Mouse (Mus musculus): ENCODE data around the gene Lrrc45. TPM values are rescaled to one million over a fixed set of nuclear protein-coding genes. Genes with fewer than 3 reads are reported as not detected.
A peak's percentile ranks its signal among the peaks of the same experiment; 100 is the strongest.

The Lrrc45 gene
- polyA plus RNA-seq, 1 experiment from 2014 or later = 50.6 TPM

DNA sequence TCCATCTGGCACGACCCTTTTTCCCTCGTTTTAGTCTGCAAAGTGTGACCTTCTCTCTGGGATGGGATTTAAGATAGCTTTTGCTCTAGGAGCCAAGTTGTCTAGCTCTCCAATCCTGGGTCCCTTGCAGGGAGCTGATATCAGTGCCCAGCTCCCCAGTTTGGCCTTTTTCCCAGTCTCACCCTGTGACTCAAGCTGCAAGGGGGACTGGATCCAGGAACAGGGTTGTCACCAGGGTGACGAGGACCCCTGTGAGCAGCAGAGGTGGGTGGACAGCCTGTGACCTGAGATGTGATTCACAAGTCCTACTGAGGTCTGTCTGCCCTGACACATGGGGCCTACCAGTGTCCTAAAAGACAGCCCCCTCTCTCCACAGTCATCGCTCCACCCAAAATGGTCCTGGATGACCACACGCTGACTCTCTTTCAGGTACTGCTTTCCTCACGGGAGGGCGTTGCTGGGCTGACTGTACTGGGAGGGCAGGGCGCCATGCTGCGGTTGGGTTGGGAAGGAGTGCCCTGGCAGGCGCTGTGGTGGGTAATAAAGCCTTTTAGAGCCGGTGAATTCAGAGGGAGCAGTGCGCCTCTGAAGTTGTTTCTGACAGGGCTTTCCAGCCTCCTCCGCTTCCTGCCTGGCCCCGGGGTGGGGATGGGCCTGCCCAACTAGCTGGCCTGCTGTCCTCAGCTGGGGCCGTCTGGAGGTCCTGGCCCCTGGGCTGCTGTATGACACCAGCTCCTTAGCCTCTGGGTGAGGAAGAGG, 9.8 kb upstream of the Lrrc45 start:
- CTCF ChIA-PET = interaction anchor here (3.3 kb wide), 1 partner anchor 73 kb away, joined by 9 read pairs; no protein-coding TSS in a partner anchor
- DNase-seq (ENCODE audit: low read depth, low spot score) (no peak), ATAC-seq (no peak)
- in situ Hi-C loops (cut with MboI; ENCODE audit: low pct_unique_long_range_greater_than_20kb) = no loop called here
- POLR2A ChIA-PET = interaction anchor here (0.8 kb wide), 1 partner anchor 8 kb away, joined by 3 read pairs; no protein-coding TSS in a partner anchor
- no peaks in the 10 kb centered on the region for H3K27me3 ChIP-seq
- TF ChIP-seq CTCF (IDR thresholded peaks at IDR 0.05) = no peak

DNA sequence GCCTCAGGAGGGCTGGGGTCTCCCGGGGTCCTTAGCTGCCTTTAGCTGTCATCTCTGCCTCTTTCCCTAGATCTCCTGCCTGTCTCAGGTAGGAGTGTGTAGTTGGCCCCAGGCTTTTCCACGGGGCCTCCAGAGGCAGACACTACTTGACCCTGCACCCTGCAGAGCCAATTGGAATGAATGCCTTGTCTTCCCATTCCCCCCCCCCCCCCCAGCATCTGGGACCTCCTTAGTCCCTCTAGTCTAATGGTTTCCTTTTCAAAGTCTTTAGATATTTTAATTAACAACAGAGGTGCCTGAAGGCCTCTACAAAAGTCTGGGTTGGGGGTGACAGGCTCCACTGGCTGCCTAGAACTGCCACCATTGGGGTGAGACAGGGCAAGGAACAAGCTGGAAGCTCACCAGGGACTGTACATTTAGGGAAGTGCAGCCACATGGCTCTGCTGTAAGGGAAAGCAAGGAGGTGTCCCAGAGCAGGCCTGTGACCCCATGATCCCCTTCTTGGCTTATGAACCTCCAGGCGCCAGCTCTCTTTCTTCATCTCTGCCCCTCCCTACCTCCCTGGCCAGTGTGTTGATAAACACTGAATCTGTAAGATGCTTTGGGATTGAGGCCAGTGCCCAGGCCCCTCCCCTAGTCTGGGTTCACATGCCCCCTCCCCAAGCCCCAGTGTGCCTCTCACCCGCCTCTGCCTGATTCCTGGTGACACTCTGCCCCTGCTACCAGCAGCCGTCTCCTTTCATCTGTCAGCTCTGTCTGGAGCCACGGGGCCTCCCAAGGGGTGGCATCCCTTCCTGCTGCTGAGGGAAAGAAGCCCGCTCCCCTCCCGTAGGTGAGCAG, 9.0 kb upstream of the Lrrc45 start:
- ChIA-PET CTCF (interaction anchor here (3.3 kb wide), 1 partner anchor 72 kb away, joined by 9 read pairs; no protein-coding TSS in a partner anchor), POLR2A (interaction anchor here (0.7 kb wide), 1 partner anchor 194 kb away, joined by 3 read pairs; no protein-coding TSS in a partner anchor)
- no peak for DNase-seq (ENCODE audit: low read depth, low spot score)
- no peak for TF ChIP-seq CTCF (IDR thresholded peaks at IDR 0.05)
- no peaks in the 10 kb centered on the region for H3K27me3 ChIP-seq
- in situ Hi-C loops (cut with MboI; ENCODE audit: low pct_unique_long_range_greater_than_20kb) = no loop called here
- ATAC-seq = no peak

DNA sequence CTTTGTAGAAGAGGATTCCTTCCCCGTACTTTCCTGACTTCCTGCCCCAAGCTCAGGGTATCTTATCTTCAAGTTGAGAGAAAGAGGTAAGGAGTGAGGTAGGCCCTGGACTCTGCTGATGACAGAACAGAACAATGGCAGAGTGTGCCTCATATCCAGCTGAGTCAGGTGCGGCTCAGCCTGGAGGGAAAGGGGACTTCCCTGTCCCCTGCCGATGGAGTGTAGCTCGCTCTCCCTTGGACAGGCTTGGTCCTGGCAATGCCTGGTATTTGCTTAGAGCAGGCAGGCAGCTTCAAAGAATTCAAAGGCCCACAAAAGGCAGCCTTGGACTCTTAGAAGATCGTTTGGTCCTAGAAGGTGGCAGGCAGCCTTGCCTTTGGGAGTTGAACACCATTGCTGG, 7.6 kb upstream of the Lrrc45 start:
- POLR2A ChIA-PET = no interaction called here

DNA sequence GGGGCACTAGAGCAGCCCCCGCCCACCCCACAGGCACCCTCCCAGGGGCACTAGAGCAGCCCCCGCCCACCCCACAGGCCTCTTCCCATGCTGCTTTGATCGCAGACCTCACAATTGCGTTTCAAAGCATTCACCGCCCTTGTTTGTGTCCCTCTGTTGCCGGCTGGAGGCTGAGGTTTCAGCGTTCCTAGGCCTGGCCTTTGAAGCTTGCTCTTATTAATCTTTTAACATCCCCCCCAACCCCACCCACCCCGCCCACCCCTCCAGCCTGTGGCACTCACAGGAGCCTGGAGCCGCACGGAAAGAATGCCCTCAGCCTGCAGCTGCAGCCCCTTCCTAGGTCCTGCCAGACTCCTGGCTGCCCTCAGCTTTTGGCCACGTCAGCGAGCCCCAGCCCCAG, 6.5 kb upstream of the Lrrc45 start:
- CTCF ChIA-PET = interaction anchor here (1.6 kb wide), 1 partner anchor 10 kb away, joined by 6 read pairs; no protein-coding TSS in a partner anchor
- in situ Hi-C loops (cut with MboI; ENCODE audit: low pct_unique_long_range_greater_than_20kb) = no loop called here
- no peak for DNase-seq (ENCODE audit: low read depth, low spot score)
- no peak for ATAC-seq
- POLR2A ChIA-PET = no interaction called here
- no peaks in the 10 kb centered on the region for H3K27me3 ChIP-seq
- no peak for TF ChIP-seq CTCF (IDR thresholded peaks at IDR 0.05)

More for the DNA sequence above, 7.6 kb upstream of the Lrrc45 start:
- ATAC-seq = no peak
- no peaks in the 10 kb centered on the region for H3K27me3 ChIP-seq
- DNase-seq (ENCODE audit: low read depth, low spot score) = no peak
- CTCF ChIA-PET = interaction anchor here (0.9 to 1.6 kb wide), 2 partner anchors 8 to 46 kb away, joined by 4 to 6 read pairs; no protein-coding TSS in a partner anchor
- TF ChIP-seq CTCF (IDR thresholded peaks at IDR 0.05) = no peak
- in situ Hi-C loops (cut with MboI; ENCODE audit: low pct_unique_long_range_greater_than_20kb) = no loop called here

DNA sequence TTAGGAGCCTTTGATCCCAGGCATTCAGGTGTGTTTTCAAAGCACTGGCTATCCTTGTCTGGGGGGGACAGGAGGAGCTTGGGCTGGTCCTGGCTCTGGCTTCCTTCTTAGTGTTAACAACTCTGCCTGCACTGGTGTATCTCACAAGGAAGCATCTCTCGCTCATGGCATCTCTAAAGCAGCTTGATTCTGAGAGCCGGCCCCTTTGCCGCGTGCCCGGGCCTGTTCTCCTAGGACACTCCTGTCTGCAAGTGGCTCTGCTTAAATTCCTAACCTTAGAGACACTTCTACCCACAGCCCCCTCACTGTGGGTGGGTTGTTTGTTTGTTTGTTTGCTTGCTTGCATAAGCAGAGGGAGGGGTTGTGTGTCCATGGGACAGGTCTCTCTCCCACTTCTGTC, 5.8 kb upstream of the Lrrc45 start:
- ChIA-PET CTCF (interaction anchor here (1.1 kb wide), 1 partner anchor 10 kb away, joined by 3 read pairs; no protein-coding TSS in a partner anchor), POLR2A (no interaction called here)
- in situ Hi-C loops (cut with MboI; ENCODE audit: low pct_unique_long_range_greater_than_20kb) = no loop called here
- DNase-seq (ENCODE audit: low read depth, low spot score) (no peak), ATAC-seq (no peak)
- TF ChIP-seq CTCF (IDR thresholded peaks at IDR 0.05) = no peak
- no peaks in the 10 kb centered on the region for H3K27me3 ChIP-seq

DNA sequence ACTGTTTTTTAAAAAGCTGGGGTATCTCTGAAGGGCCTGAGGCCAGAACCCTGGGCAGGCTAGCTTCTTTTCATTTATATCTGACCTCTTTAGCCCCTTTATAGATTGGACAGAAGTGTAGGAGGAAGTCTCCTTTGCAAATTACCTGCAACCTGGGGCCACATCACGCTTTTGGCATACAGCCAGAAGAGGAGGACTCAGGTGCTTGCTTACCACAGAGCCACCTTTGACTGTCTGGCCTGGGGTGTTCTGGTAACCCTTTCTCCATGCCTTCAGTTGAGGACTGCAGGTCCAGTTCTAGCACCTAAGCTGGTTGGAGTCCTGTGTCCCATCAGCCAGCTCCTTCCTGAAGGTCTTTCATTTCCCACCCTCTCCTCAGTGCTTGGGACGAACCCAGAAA, 4.2 kb upstream of the Lrrc45 start:
- POLR2A ChIA-PET = interaction anchor here (1.0 kb wide), 1 partner anchor 15 kb away, joined by 4 read pairs; no protein-coding TSS in a partner anchor
- H3K27me3 ChIP-seq = no peaks in the 10 kb centered on the region
- in situ Hi-C loops (cut with MboI; ENCODE audit: low pct_unique_long_range_greater_than_20kb) = no loop called here
- ATAC-seq (no peak), DNase-seq (ENCODE audit: low read depth, low spot score) (no peak)
- TF ChIP-seq CTCF (IDR thresholded peaks at IDR 0.05) = no peak
- CTCF ChIA-PET = interaction anchor here (1.6 to 3.7 kb wide), 2 partner anchors 50 to 67 kb away, joined by 6 to 16 read pairs; no protein-coding TSS in a partner anchor

DNA sequence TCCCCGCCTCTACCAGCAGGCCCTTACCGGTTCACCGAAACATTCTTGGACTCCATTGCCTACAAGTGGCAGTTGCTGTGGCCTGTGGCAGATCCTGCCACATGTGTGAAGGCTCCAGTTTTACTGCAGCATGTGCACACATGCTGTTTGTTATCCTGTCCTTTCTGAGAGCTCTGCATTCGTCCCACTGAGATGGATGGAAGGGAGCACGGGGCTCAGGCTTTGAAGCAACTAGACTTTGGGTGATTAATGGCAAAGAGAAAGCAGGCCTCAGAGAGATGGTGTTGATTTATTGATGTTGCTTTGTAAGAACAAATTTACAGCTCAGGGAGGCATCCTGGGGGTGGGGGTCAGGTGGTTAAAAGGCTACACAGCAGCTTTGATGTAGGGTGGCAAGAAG, 3.1 kb upstream of the Lrrc45 start:
- ChIA-PET CTCF (interaction anchor here (2.3 to 3.7 kb wide), 2 partner anchors 52 to 66 kb away, joined by 7 to 16 read pairs; no protein-coding TSS in a partner anchor), POLR2A (interaction anchor here (0.6 to 1.9 kb wide), 6 partner anchors 13 to 331 kb away, joined by 3 to 5 read pairs (median 4); no protein-coding TSS in a partner anchor)
- ATAC-seq (no peak), DNase-seq (ENCODE audit: low read depth, low spot score) (no peak)
- H3K27me3 ChIP-seq = no peaks in the 10 kb centered on the region
- in situ Hi-C loops (cut with MboI; ENCODE audit: low pct_unique_long_range_greater_than_20kb) = loop anchor here (5.0 kb wide), 2 partner anchors 53 to 83 kb away; partner anchors contain the start of gene Sirt7
- no peak for TF ChIP-seq CTCF (IDR thresholded peaks at IDR 0.05)

DNA sequence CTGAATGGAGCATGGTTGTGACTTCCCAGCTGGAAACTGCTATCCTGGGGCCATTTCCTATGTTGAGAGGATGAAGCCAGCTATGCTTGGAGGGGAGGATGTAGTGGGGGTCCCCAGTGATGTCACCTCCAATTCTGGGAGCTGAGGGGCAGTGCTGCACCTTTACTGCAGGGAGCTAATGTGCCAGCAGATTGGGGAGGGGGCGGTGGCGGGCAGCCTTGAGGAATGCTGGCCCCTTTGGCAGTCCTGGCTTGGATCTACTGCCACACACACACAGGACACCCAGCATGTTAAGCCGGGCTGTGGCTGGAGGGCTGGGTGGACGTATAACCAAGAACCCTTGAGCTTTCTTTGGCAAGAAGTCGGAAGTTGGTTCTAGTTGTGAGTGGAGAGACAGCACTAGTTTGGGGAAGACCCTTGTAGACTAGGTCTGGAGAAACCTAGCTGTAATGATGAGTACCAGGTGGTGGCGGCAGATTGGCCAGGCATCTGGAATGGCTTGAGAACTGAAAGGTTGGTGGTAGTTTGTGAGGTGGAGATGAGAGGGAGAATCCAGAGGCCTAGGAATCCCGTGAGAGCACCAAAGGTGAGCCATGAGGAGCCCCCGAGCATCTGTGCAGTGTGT, 1.6 kb upstream of the Lrrc45 start:
- ATAC-seq (no peak), DNase-seq (ENCODE audit: low read depth, low spot score) (no peak)
- no peak for TF ChIP-seq CTCF (IDR thresholded peaks at IDR 0.05)
- POLR2A ChIA-PET = interaction anchor here (0.6 to 1.9 kb wide), 6 partner anchors 9 to 130 kb away, joined by 3 to 5 read pairs (median 4); no protein-coding TSS in a partner anchor
- in situ Hi-C loops (cut with MboI; ENCODE audit: low pct_unique_long_range_greater_than_20kb) = loop anchor here (5.0 kb wide), 2 partner anchors 55 to 85 kb away; partner anchors contain the start of gene Sirt7
- CTCF ChIA-PET = interaction anchor here (0.8 to 3.7 kb wide), 6 partner anchors 12 to 64 kb away, joined by 3 to 16 read pairs (median 6); no protein-coding TSS in a partner anchor
- no peaks in the 10 kb centered on the region for H3K27me3 ChIP-seq

DNA sequence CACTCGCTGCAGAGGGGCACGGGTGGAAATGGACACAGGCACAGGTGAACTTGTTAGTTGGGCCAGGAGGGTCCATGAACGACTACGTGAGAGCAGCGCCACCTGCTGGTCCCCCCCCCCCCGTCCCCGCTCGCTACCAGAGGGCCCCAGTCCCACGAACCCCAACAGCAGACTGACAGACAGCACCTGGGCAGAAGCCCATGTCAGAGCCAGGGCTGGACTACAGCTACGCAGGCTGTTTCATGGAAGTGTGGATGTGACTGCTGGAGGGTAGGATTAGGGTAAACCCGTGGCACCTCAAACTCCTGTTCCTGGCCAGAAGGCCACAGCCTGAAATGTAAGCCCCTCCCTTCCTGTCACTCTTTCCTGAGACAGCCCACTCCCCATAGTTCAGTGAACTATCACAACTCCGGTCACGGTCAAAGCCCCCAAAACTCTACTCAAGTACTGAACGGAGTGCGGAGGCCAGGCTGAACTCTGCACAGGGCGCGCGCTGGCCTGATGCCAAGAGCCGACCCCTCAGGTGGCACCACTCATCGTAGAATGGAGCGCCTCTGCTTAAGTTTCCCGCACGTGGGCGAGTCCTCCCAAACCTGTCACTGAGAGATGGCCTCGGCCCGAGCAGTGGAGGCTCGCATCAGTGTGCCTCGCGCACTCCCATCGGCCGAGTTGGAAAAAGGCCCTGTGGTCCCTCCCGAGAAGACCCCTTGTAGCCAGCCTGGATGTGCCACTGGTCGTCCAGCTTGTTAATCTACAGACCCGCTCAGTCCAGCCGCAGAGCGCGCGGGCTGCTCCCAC, 755 bp upstream of the Lrrc45 start:
- ATAC-seq (peak; percentile 8), DNase-seq (ENCODE audit: low read depth, low spot score) (peak; percentile 17)
- in situ Hi-C loops (cut with MboI; ENCODE audit: low pct_unique_long_range_greater_than_20kb) = loop anchor here (5.0 kb wide), 2 partner anchors 56 to 86 kb away; partner anchors contain the start of gene Sirt7
- no peak for TF ChIP-seq CTCF (IDR thresholded peaks at IDR 0.05)
- H3K27me3 ChIP-seq = no peaks in the 10 kb centered on the region
- POLR2A ChIA-PET = interaction anchor here (0.9 to 1.3 kb wide), 3 partner anchors 10 to 73 kb away, joined by 3 read pairs; no protein-coding TSS in a partner anchor
- CTCF ChIA-PET = interaction anchor here (0.8 to 3.9 kb wide), 10 partner anchors 13 to 89 kb away, joined by 3 to 28 read pairs (median 4); no protein-coding TSS in a partner anchor

Measured in Patski (cell line).